Mouse (Mus musculus): ENCODE results near the gene Zfp169. TPM values are rescaled to one million over a fixed set of nuclear protein-coding genes. Genes with fewer than 3 reads are reported as not detected.

Zfp169 gene
- polyA plus RNA-seq, 1 experiment, result 5.7 TPM

DNA sequence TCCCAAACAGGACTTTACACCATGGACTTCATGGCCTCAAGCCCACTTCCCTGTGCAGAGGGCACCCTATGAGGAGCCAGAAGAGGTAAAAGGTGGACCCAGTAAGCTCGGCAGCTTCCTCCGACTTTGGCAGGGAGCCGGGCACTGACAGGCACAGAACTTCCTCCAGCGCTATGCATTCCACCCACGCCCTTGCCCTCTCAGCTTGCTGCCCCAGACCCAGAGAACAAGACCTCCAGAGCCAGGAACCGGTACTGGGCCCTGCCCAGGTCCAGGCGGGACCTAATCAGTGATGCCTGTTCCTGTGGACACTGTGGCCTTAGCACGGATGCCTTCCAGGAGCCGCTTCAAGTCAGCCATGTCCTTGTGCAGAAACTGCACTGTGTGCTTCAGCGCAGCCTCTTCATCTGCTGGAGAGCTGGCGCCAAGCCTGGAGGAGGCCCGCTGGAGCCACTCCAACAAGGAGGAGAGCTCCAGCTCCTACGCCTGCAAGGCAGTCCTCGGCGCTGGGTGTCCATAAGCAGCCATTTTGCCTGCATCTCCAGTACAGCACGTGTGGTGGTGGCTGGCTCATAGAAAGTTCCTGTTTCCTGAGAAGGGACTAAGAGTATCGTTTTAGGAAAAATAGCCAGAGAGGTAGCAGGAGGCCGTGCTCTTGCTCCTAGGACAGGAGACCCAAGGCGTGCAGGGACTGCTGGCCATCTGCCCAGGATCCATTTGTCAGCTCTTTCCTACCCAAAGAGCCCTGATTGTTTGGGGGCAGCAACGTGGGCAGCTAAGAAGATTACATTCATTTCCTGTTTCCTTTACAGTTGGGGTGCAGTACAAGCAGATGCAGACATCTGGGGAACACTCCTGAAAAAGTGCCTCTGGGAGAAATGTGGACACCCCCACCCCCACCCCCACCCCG lies 39.2 kb upstream of the Zfp169 start:
- no peaks in the 10 kb centered on the region for H3K36me3 ChIP-seq (ENCODE audit: control insufficient read depth, insufficient read depth, low read length)
- 6% methylated on average over 21 of the region's 21 CpGs for WGBS
- peak overlapping the region; percentile 57 for H3K4me3 ChIP-seq (ENCODE audit: low read depth, low read length)
- no peaks in the 10 kb centered on the region for H3K27me3 ChIP-seq (ENCODE audit: control insufficient read depth, insufficient read depth, low read length)
- peak overlapping the region; percentile 94 for H3K27ac ChIP-seq (ENCODE audit: insufficient read depth, low read depth, low read length)
- peaks cover 3% of the 10 kb centered on the region; the same call in 1 of the 2 replicates for H3K4me1 ChIP-seq (ENCODE audit: control insufficient read depth, insufficient read depth, insufficient read length, low read length)
- TF ChIP-seq POLR2A (IDR thresholded peaks at IDR 0.05; ENCODE audit: low read depth, low read length), result peak; percentile 28; the same call in 1 of the 2 replicates
- TF ChIP-seq CTCF (IDR thresholded peaks at IDR 0.05; ENCODE audit: extremely low read depth, insufficient read length, insufficient replicate concordance, low read depth, low read length), result no peak

DNA sequence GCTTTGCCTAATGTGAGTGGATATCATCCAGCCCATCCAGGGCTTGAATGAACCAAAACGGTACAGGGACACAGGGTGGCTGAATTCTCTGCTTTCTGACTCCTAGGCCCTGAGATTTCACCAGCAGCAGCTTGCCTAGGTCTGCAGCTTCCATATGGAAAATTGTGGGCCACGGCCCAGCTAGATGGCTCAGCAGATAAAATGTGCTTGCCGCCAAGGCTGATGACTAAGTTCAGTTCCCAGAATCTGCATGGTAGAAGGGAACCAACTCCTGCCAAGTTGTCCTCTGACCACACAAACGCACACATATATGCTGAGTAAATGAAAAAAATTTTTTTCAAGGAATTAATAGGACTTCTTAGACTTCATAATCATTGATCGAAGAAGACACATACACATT lies 35.0 kb upstream of the Zfp169 start:
- Histone ChIP-seq H3K27ac (ENCODE audit: insufficient read depth, low read depth, low read length) (no peak overlapping the region), H3K27me3 (ENCODE audit: control insufficient read depth, insufficient read depth, low read length) (no peaks in the 10 kb centered on the region), H3K36me3 (ENCODE audit: control insufficient read depth, insufficient read depth, low read length) (no peaks in the 10 kb centered on the region), H3K4me1 (ENCODE audit: control insufficient read depth, insufficient read depth, insufficient read length, low read length) (peaks cover 6% of the 10 kb centered on the region; the same call in 1 of the 2 replicates), H3K4me3 (ENCODE audit: low read depth, low read length) (no peak overlapping the region)
- TF ChIP-seq POLR2A (IDR thresholded peaks at IDR 0.05; ENCODE audit: low read depth, low read length), result no peak
- WGBS, result 92% methylated on average over 5 of the region's 5 CpGs

DNA sequence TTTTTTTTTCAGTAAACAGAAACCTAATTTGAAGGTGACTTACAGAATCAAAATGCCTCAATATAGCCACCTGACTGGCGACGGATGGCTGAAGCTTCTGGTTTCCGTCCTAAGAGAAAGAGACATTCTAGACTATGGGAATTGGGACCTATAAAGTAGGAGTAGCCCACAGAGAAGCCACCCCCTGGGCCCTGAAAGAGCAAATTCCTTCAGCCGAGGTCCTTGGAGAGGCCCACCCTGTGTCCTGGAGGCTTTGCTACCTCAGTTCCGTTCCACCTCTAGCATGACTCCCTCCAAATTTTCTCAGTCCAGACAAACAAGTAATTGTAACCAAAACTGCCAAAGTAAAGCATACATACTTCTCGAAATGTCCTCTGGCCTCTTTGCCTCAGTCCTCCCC lies 34.4 kb upstream of the Zfp169 start:
- H3K27ac ChIP-seq (ENCODE audit: insufficient read depth, low read depth, low read length), result no peak overlapping the region
- no peak overlapping the region for H3K4me3 ChIP-seq (ENCODE audit: low read depth, low read length)
- no peaks in the 10 kb centered on the region for H3K27me3 ChIP-seq (ENCODE audit: control insufficient read depth, insufficient read depth, low read length)
- no peaks in the 10 kb centered on the region for H3K36me3 ChIP-seq (ENCODE audit: control insufficient read depth, insufficient read depth, low read length)
- TF ChIP-seq CTCF (IDR thresholded peaks at IDR 0.05; ENCODE audit: extremely low read depth, insufficient read length, insufficient replicate concordance, low read depth, low read length), result no peak
- 98% methylated on average over 6 of the region's 6 CpGs for WGBS
- peaks cover 4% of the 10 kb centered on the region; the same call in 1 of the 2 replicates for H3K4me1 ChIP-seq (ENCODE audit: control insufficient read depth, insufficient read depth, insufficient read length, low read length)

DNA sequence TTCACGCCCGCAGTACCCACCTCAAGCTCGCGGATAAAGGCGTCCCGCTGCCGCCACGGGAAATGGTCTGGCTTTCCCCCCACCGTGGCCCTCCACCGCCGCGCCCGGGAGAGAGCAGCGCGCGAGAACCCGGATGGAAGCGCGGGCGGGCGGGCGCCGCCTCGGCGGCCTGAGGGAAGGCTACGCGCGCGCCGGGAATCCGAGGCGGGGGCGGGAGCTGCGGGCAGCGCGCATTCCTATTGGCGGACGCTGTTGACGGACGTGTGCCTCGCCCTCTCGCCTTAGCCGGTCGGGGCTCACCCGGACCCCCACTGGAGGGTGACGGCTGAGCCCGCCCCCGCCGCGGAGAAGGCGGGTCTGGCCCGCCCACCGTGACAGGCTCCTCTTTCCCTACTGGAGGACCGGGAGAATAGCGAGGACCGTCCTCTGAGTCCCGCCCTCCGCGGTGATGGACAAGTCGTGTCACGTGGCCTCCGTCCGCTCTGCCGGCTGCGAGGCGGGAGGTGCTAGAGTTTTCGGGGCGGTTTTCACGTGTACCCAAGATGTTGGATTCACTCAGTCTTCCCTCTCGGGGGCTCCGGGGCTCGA lies 33.2 kb upstream of the Zfp169 start:
- H3K27me3 ChIP-seq (ENCODE audit: control insufficient read depth, insufficient read depth, low read length), result no peaks in the 10 kb centered on the region
- TF ChIP-seq POLR2A (IDR thresholded peaks at IDR 0.05; ENCODE audit: low read depth, low read length) (peak; percentile 92), CTCF (IDR thresholded peaks at IDR 0.05; ENCODE audit: extremely low read depth, insufficient read length, insufficient replicate concordance, low read depth, low read length) (no peak)
- peak overlapping the region; percentile 86 for H3K4me3 ChIP-seq (ENCODE audit: low read depth, low read length)
- no peaks in the 10 kb centered on the region for H3K36me3 ChIP-seq (ENCODE audit: control insufficient read depth, insufficient read depth, low read length)
- under 1% methylated on average over 72 of the region's 72 CpGs for WGBS
- peaks cover 4% of the 10 kb centered on the region; the same call in 1 of the 2 replicates for H3K4me1 ChIP-seq (ENCODE audit: control insufficient read depth, insufficient read depth, insufficient read length, low read length)
- peak overlapping the region; percentile 99 for H3K27ac ChIP-seq (ENCODE audit: insufficient read depth, low read depth, low read length)

DNA sequence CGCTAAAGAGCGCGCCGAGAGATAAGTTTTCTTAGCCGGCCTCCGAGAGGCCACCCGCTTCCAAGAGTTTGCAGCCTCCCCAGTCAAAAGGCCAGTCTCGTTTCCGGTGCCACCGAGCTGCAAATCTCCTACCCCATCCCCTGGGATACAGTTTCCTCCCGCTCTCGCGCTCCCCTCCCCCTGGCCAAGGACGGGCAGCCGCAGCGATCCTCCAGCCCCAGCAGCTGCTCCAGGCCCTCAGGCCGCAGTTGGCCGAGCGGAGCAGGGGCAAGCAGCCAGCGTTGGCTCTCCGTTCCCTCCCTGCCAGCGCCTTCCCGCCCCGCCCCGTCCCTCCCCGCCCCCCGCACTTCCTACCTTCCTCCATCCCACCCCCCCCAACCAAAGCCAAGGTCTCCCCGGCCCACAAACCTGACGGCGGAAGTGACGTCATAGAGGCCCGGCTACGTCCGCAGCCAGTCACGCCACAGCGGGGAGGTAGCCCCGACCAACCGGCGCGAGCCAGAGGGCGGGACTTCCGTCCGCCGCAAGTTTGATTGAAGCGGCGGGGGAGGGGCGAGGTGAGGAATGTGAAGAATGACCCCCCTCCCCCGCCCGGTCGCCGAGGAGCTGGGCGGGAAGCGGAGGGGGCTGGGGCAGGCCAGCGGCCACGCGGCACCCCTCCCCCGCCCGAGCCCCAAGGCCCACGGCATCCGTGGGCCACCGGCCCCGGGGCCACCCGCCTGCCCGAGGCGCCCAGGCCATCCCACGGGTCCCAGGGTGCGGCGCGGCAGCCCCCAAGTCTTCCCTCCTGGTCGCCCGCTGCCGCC lies 32.4 kb upstream of the Zfp169 start:
- WGBS, result 1% methylated on average over 69 of the region's 72 CpGs

DNA sequence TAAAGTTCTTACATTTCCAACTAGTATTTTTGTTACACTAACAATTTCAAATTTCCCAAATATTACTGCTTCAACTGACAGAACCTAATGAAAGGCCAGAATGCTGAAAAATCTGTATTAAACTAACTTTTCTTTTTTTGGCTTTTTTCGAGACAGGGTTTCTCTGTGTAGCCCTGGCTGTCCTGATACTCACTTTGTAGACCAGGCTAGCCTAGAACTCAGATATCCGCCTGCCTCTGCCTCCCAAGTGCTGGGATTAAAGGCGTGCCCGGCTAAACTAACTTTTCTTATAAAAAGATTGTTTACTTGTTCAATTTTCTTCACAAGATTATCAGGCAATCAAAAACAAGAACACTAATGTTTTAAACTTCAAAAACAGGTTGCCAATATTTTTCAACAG lies 31.6 kb upstream of the Zfp169 start:
- H3K4me1 ChIP-seq (ENCODE audit: control insufficient read depth, insufficient read depth, insufficient read length, low read length), result peaks cover 4% of the 10 kb centered on the region; the same call in 1 of the 2 replicates
- WGBS, result 14% methylated on average over 4 of the region's 4 CpGs
- H3K36me3 ChIP-seq (ENCODE audit: control insufficient read depth, insufficient read depth, low read length), result no peaks in the 10 kb centered on the region
- TF ChIP-seq POLR2A (IDR thresholded peaks at IDR 0.05; ENCODE audit: low read depth, low read length) (no peak), CTCF (IDR thresholded peaks at IDR 0.05; ENCODE audit: extremely low read depth, insufficient read length, insufficient replicate concordance, low read depth, low read length) (no peak)
- peak overlapping the region; percentile 16; the same call in 1 of the 2 replicates for H3K4me3 ChIP-seq (ENCODE audit: low read depth, low read length)
- no peaks in the 10 kb centered on the region for H3K27me3 ChIP-seq (ENCODE audit: control insufficient read depth, insufficient read depth, low read length)
- H3K27ac ChIP-seq (ENCODE audit: insufficient read depth, low read depth, low read length), result peak overlapping the region; percentile 98; the same call in 1 of the 2 replicates

More for the DNA sequence above, 32.4 kb upstream of the Zfp169 start:
- Histone ChIP-seq H3K36me3 (ENCODE audit: control insufficient read depth, insufficient read depth, low read length) (no peaks in the 10 kb centered on the region), H3K27me3 (ENCODE audit: control insufficient read depth, insufficient read depth, low read length) (no peaks in the 10 kb centered on the region), H3K4me1 (ENCODE audit: control insufficient read depth, insufficient read depth, insufficient read length, low read length) (peaks cover 4% of the 10 kb centered on the region; the same call in 1 of the 2 replicates), H3K27ac (ENCODE audit: insufficient read depth, low read depth, low read length) (peak overlapping the region; percentile 99), H3K4me3 (ENCODE audit: low read depth, low read length) (peak overlapping the region; percentile 100)
- TF ChIP-seq POLR2A (IDR thresholded peaks at IDR 0.05; ENCODE audit: low read depth, low read length), result peak; percentile 65; the same call in 1 of the 2 replicates
- no peak for TF ChIP-seq CTCF (IDR thresholded peaks at IDR 0.05; ENCODE audit: extremely low read depth, insufficient read length, insufficient replicate concordance, low read depth, low read length)
